Comparison of ENCODE assay signal across 8 mouse cellular contexts in the genomic region with DNA sequence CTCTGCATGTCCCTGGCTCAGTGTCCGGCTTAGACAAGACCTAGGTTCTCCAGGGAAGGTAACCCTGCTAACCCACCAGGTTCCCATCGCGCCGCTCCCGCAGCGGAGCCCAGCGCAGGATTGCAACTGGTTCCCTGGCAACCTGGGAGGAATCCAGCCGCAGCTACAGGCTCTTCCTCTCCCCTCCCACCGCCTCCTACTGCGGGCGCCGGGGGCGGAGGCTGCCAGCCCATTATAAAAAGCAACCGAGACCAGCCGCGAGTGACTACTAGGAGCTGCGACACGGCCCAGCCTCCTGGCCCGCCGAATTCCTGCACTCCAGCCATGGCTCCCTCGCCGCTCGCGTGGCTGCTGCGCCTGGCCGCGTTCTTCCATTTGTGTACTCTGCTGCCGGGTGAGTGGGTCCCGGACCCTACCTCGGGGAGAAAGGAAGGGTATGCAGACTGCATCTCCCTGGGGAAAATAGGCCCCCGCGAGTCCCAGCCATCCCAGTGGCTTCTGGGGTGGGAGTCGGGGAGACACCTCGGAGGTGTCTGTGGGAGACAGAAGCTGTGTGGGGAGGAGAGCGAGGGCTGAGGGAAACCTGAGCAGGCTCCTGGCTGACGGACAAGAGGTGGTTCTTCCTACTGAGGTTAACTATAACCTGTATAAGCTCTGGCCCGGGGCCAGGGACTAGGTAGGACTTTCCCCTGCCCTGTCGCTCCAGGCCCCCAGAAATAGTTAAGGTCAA. TPM values are rescaled to one million over a fixed set of nuclear protein-coding genes. Genes with fewer than 3 reads are reported as not detected.
DNase-seq lines count a peak whose midpoint lies in the region; ATAC-seq and TF ChIP-seq lines count a peak whose summit lies in the region.

Gene Cx3cl1, plus strand, starts transcription at position 69 of the 730 bp plus-strand sequence.

- ATAC-seq in frontal cortex, adult (ENCODE audit: low TSS enrichment) = peak; percentile 46
- peak; percentile 56 for ATAC-seq in liver, postnatal 0 days

- 2% methylated on average over 38 of the region's 38 CpGs for WGBS in liver, postnatal 0 days (ENCODE audit: insufficient replicate concordance)

- H3K4me1 ChIP-seq in ES-E14 (ENCODE audit: control insufficient read depth in 2 of 2, insufficient read depth in 2 of 2, low read length in 2 of 2, poor library complexity in 1 of 2) = peaks cover 0 to 4% of the 10 kb centered on the region in 2 experiments; a peak in 1 of 4 replicates
- H3K4me1 ChIP-seq in liver, postnatal 0 days (ENCODE audit: insufficient read depth) = peaks cover 14% of the 10 kb centered on the region

- no peaks in the 10 kb centered on the region for H3K9me3 ChIP-seq in ES-E14 (ENCODE audit: control insufficient read depth, insufficient read depth, low read depth, low read length)
- H3K9me3 ChIP-seq in liver, postnatal 0 days (ENCODE audit: low read length) = no peaks in the 10 kb centered on the region

- in situ Hi-C loops in ES-E14 (cut with MboI; ENCODE audit: low sequenced_read_pairs in 2 of 2, unreplicated experiment in 2 of 2) = no loop called here

- no peak for TF ChIP-seq CTCF in layer of hippocampus, adult 2 months (conservative IDR thresholded peaks at IDR 0.05)
- TF ChIP-seq CTCF in liver, postnatal 0 days (IDR thresholded peaks at IDR 0.05; ENCODE audit: low read depth) = no peak

- peaks cover 66% of the 10 kb centered on the region for H3K27me3 ChIP-seq in liver, postnatal 0 days (ENCODE audit: insufficient read depth, low read length)

- peak within 1 kb of the TSS; percentile 74 for H3K4me2 ChIP-seq in liver, postnatal 0 days (ENCODE audit: low read depth, low read length)

- H3K9ac ChIP-seq in ES-E14 (ENCODE audit: insufficient read depth, low read depth, low read length, poor library complexity, severe bottlenecking) = peak within 1 kb of the TSS; percentile 43
- peak within 1 kb of the TSS; percentile 44 for H3K9ac ChIP-seq in liver, postnatal 0 days (replicated peaks)

- peak; percentile 62 for DNase-seq in ES-E14 (ENCODE audit: low read depth, low spot score)
- DNase-seq in cerebellum, adult 9-10 months = peak; percentile 85
- peak; percentile 77 to 80 for DNase-seq in heart, postnatal 36 days
- peak; percentile 85 to 91 for DNase-seq in layer of hippocampus, adult 2 months (ENCODE audit: low spot score in 2 of 2)
- peak; percentile 54 for DNase-seq in liver, postnatal 0 days
- peak; percentile 49 for DNase-seq in ovary, postnatal 10 days (ENCODE audit: low spot score)
- DNase-seq in urinary bladder, postnatal 4 days (ENCODE audit: low spot score in 2 of 2) = peak; percentile 68 to 77

- H3K36me3 ChIP-seq in ES-E14 (ENCODE audit: control insufficient read depth, insufficient read depth, low read length, poor library complexity, severe bottlenecking) = no peaks in the 10 kb centered on the region
- H3K36me3 ChIP-seq in liver, postnatal 0 days (replicated peaks; ENCODE audit: insufficient read depth, low read length) = no peaks in the 10 kb centered on the region

- peak within 1 kb of the TSS; percentile 52 to 69 for H3K4me3 ChIP-seq in ES-E14 (ENCODE audit: insufficient read depth in 1 of 2, low read depth in 1 of 2, low read length in 2 of 2, poor library complexity in 1 of 2, severe bottlenecking in 1 of 2)
- peak within 1 kb of the TSS; percentile 74 for H3K4me3 ChIP-seq in layer of hippocampus, adult 2 months
- H3K4me3 ChIP-seq in liver, postnatal 0 days (ENCODE audit: low read depth, low read length) = peak within 1 kb of the TSS; percentile 40

- no peak for TF ChIP-seq EP300 in liver, postnatal 0 days (IDR thresholded peaks at IDR 0.05; ENCODE audit: low read depth)

- H3K27ac ChIP-seq in ES-E14 (ENCODE audit: insufficient read depth, low read depth, low read length, poor library complexity, severe bottlenecking) = no peak within 1 kb of the TSS
- H3K27ac ChIP-seq in layer of hippocampus, adult 2 months = peak within 1 kb of the TSS; percentile 99
- H3K27ac ChIP-seq in liver, postnatal 0 days (ENCODE audit: low read depth) = no peak within 1 kb of the TSS

- intact Hi-C loops in heart, postnatal 36 days (cut with DNase I) = no loop called here

TF ChIP-seq in ES-E14, 5 proteins besides CTCF, POLR2A, EP300 and RAD21:
- TF ChIP-seq CHD2 (IDR thresholded peaks at IDR 0.05; ENCODE audit: low read depth, low read length) = no peak
- no peak for TF ChIP-seq MAFK (IDR thresholded peaks at IDR 0.05; ENCODE audit: insufficient read depth, low read depth, low read length)
- no peak for TF ChIP-seq ZNF384 (IDR thresholded peaks at IDR 0.05; ENCODE audit: low read depth, low read length)
- TF ChIP-seq ZC3H11A (IDR thresholded peaks at IDR 0.05; ENCODE audit: borderline replicate concordance, low read depth, low read length) = no peak
- TF ChIP-seq HCFC1 (IDR thresholded peaks at IDR 0.05; ENCODE audit: borderline replicate concordance, insufficient read depth, low read length) = no peak

RNA-seq across cellular contexts. Expression of gene Cx3cl1, which starts in this region (rescaled TPM):
- total RNA-seq in ES-E14 (2012; rRNA removed) = 5.3 and 8.0 TPM in 2 replicates
- 1 to 10 TPM; 2.9 to 4.4 TPM for total RNA-seq in heart, postnatal 36 days (2021)
- 100 to 1,000 TPM; 396 to 397 TPM for total RNA-seq in layer of hippocampus, adult 2 months (2021)
- 0.47 and 0.79 TPM in 2 replicates for polyA plus RNA-seq in liver, postnatal 0 days (2015; fragmentation: Nextera tagmentation; extraction: Ambion mirVana)

Comparison
In these comparisons a context has a peak if more than half of its experiments do, and no peak if none do; other contexts are left out.
1. RNA of gene Cx3cl1 (total RNA-seq): 396 to 397 TPM in layer of hippocampus, adult 2 months; 5.3 to 8.0 TPM in ES-E14 and 2.9 to 4.4 TPM in heart, postnatal 36 days; every median in the first group is over 10 times any median in the second.
2. Peak in DNase-seq, ATAC-seq, H3K4me3 ChIP-seq, H3K9ac ChIP-seq and H3K4me2 ChIP-seq in liver, postnatal 0 days; RNA of the gene not detected or under 1 TPM.
3. Peak in every context shown above with its lines, with median percentiles within 50 percentile points of each other: DNase-seq and H3K4me3 ChIP-seq.